Mouse (Mus musculus) neural tube, embryonic 15.5 days (tissue): ENCODE measurements around the gene Slc44a3. TPM values are rescaled to one million over a fixed set of nuclear protein-coding genes. Genes with fewer than 3 reads are reported as not detected.
A peak's percentile ranks its signal among the peaks of the same experiment; 100 is the strongest.

Experiments used
- ATAC-seq: fragments of 200-750 bp; cut with Nextera tagmentation; 2 replicates; pipeline ENCODE4 v1.8.0; 2017; ENCODE audit warnings: mild to moderate bottlenecking, moderate TSS enrichment, moderate library complexity; ENCODE audit not compliant: low FRiP score
- H3K27ac ChIP-seq: fragments of 300-500 bp; sonication (generic); replicated peaks from 2 replicates; pipeline ENCODE4 v1.5.1; 2015; ENCODE audit warnings: mild to moderate bottlenecking, inconsistent platforms
- H3K27me3 ChIP-seq: fragments of 300-500 bp; sonication (generic); replicated peaks from 2 replicates; pipeline ENCODE4 v1.6.1; 2015; ENCODE audit warnings: inconsistent platforms
- H3K36me3 ChIP-seq: fragments of 300-500 bp; sonication (generic); 2 replicates; pipeline ENCODE4 v1.6.1; 2015; ENCODE audit warnings: inconsistent platforms
- H3K4me1 ChIP-seq: fragments of 300-500 bp; sonication (generic); 2 replicates; pipeline ENCODE4 v1.6.1; 2015; ENCODE audit warnings: inconsistent platforms
- H3K4me2 ChIP-seq: fragments of 300-500 bp; sonication (generic); 2 replicates; pipeline ENCODE4 v1.6.1; 2015; ENCODE audit warnings: inconsistent platforms, mild to moderate bottlenecking, moderate library complexity
- H3K4me3 ChIP-seq: fragments of 300-500 bp; sonication (generic); replicated peaks from 2 replicates; pipeline ENCODE4 v1.5.1; 2015; ENCODE audit warnings: mild to moderate bottlenecking, inconsistent platforms
- H3K9ac ChIP-seq: fragments of 300-500 bp; sonication (generic); replicated peaks from 2 replicates; pipeline ENCODE4 v1.6.1; 2015; ENCODE audit warnings: mild to moderate bottlenecking, inconsistent platforms
- H3K9me3 ChIP-seq: fragments of 300-500 bp; sonication (generic); replicated peaks from 2 replicates; pipeline ENCODE4 v1.6.1; 2016; ENCODE audit warnings: inconsistent platforms
- WGBS: fragments of 180-500 bp; shearing (Covaris S2); methylation state at CpG from one replicate; pipeline ENCODE4 v1.1.7; 2015; ENCODE audit warnings: mixed read lengths; 5-methylcytosine and 5-hydroxymethylcytosine counted together
- polyA plus RNA-seq: library from polyadenylated mRNA; unstranded; fragments of >200 nt; fragmentation: Nextera tagmentation; extraction: Ambion mirVana; gene quantifications from 2 replicates; pipeline ENCODE4 v1.2.1, GENCODE M21; 2015

Gene Slc44a3
- polyA plus RNA-seq, 1 experiment from 2014 or later: 1.2 TPM

DNA sequence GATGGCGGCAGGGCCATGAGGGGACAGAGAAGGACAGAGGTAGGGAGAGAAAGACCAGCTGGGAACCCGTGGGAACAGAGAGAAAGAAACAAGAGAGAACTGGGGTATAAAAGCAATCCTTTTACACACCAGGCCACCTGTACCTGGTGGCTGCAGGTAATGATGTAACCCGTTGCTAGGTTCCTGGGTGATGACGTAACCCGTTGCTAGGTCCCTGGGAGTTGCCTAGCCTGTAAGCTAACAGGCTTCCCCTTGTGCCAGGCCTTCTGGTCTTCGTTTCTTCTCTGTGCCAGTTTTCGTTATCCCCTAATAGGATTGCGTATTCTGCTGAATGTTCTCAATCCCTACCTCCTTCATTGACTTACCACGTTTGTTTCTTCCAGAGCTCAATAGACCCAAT lies 36.8 kb upstream of the Slc44a3 start:
- ATAC-seq: no peak
- Histone ChIP-seq H3K4me3 (no peak overlapping the region), H3K9me3 (no peaks in the 10 kb centered on the region), H3K4me2 (no peak overlapping the region), H3K4me1 (no peaks in the 10 kb centered on the region), H3K27ac (no peak overlapping the region), H3K36me3 (no peaks in the 10 kb centered on the region), H3K27me3 (no peaks in the 10 kb centered on the region), H3K9ac (no peak overlapping the region)
- 91% methylated on average over 9 of the region's 9 CpGs for WGBS

DNA sequence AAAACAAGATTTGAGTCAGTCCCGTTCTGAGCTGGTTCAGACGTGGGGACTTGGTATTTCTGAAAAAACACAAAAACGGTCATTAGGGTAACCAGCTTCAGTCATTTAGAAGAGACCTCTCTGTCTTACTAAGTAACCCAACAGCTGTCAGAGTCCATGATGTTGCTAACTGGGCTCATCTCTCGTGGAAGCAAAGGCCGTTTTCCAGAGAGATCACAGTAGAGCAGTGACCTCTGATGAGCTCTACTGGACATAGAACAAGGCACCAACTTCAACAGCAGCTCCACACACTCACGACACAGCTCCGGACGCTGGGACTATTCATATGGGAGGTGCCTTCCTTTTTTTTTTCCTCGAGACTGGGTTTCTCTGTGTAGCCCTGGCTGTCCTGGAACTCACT lies 35.7 kb upstream of the Slc44a3 start:
- Histone ChIP-seq H3K36me3 (no peaks in the 10 kb centered on the region), H3K4me2 (no peak overlapping the region), H3K4me3 (no peak overlapping the region), H3K9ac (no peak overlapping the region), H3K9me3 (no peaks in the 10 kb centered on the region), H3K27me3 (no peaks in the 10 kb centered on the region), H3K4me1 (no peaks in the 10 kb centered on the region), H3K27ac (no peak overlapping the region)
- no peak for ATAC-seq
- 91% methylated on average over 9 of the region's 9 CpGs for WGBS

DNA sequence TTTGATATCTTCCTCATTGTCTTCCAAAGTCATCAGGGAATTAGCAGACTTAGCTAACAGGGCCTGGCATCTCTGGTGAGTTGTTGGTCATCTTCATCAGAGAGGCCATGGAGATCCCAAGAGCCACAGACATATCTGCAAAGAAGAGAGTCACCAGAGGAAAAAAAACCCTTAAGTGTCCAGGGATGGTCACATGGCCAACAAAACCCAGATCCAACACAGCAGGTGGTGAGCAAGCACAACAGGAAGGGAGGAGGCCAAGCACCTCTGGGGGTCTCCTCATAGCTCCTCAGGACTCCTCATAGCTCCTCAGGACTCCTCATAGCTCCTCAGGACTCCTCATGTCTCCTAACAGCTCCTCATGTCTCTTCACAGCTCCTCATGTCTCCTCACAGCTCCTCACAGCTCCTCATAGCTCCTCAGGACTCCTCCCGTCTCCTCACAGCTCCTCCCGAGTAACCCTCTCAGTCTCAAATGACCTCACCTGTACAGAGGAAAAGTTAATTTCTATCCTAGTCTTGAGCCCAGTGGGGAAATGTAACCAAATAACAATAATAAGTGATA lies 35.2 kb upstream of the Slc44a3 start:
- Histone ChIP-seq H3K27ac (no peak overlapping the region), H3K4me3 (no peak overlapping the region)
- ATAC-seq: no peak

DNA sequence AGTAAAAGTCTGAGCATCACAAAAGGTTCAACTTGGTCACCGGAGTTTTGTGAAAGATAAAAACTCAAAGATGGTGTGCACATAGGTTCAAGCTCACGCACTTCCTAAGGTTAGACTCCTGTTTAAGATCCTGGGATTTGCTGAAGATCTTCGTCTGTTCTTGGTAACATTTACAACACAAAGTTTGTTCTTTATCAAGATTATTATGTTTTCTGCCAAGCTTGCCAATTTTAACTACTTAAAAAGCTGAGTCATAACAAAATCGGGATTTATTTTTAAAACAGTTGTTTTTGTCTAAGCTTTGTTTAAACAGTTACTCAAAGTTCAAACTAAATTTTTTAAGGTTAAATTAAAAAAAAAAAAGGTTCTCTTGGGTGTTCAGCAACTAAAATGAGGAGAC lies 34.7 kb upstream of the Slc44a3 start:
- Histone ChIP-seq H3K4me1 (no peaks in the 10 kb centered on the region), H3K4me3 (no peak overlapping the region), H3K9me3 (no peaks in the 10 kb centered on the region), H3K27ac (no peak overlapping the region), H3K36me3 (no peaks in the 10 kb centered on the region), H3K27me3 (no peaks in the 10 kb centered on the region), H3K9ac (no peak overlapping the region), H3K4me2 (no peak overlapping the region)
- 92% methylated on average over 4 of the region's 4 CpGs for WGBS
- no peak for ATAC-seq

More for the DNA sequence above, 35.2 kb upstream of the Slc44a3 start:
- Histone ChIP-seq H3K36me3 (no peaks in the 10 kb centered on the region), H3K27me3 (no peaks in the 10 kb centered on the region), H3K9me3 (no peaks in the 10 kb centered on the region), H3K4me1 (no peaks in the 10 kb centered on the region), H3K4me2 (no peak overlapping the region), H3K9ac (no peak overlapping the region)
- 90% methylated on average over 2 of the region's 2 CpGs for WGBS

DNA sequence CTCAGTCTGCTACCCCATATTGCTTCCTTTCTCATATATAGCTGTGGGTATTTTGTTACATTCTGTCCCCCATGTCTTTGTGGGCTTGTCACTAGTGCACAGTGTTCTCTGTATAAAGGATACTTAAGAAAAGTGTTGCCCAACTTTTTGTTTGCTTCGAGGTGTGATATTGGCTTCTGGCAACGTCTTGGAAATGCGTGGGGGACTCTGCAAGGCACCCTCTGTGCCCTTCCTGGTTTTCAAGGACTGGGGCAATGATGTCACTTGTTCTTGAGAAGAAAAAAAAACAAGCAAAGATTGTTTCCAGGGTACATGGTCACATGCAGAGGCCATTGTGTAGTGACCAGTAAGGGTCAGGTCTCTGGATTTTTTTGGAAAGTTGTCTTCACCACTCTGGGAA lies 29.6 kb upstream of the Slc44a3 start:
- Histone ChIP-seq H3K9ac (no peak overlapping the region), H3K4me2 (no peak overlapping the region), H3K9me3 (no peaks in the 10 kb centered on the region), H3K4me3 (no peak overlapping the region), H3K27me3 (no peaks in the 10 kb centered on the region), H3K36me3 (no peaks in the 10 kb centered on the region), H3K27ac (no peak overlapping the region), H3K4me1 (no peaks in the 10 kb centered on the region)
- no peak for ATAC-seq
- WGBS: 79% methylated on average over 3 of the region's 3 CpGs

DNA sequence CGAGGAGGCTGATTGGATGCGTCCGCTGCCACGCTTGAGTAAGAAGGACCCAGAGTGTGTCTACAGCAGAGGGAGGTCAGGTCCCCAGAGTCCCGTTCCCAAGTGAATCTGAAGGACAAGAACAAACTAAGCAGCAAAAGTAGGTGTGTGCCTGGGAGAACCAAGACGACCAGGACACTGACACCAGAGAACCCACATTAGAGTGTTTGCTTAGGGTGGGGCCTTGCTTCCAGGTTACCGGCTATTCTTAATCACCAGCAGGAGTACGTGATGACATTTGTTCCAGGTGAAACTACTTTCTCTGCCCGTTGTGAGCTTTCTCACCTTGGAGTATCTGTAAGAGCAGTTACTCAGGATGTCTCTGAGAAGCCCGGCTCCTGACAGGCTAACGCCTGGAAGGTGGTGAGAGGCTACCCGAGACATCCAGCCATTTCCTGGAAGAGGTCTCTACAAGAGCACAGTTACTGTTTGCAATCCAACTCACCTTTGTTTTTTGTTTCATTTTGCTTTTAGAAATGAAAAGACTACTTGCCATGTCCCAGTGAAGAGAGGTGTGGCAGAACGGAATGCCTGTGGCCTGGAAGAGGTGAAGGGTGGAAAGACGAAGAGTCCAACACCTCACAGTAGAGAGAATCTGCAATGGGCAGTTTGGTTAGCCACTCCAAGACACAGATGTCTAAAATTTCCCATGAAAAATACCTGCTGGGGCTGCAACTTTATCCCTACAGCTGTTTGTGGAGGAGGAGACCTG lies 28.1 kb upstream of the Slc44a3 start:
- no peak for ATAC-seq
- no peak overlapping the region for H3K4me3 ChIP-seq
- H3K27me3 ChIP-seq: no peaks in the 10 kb centered on the region
- no peak overlapping the region for H3K27ac ChIP-seq
- no peaks in the 10 kb centered on the region for H3K4me1 ChIP-seq
- no peaks in the 10 kb centered on the region for H3K9me3 ChIP-seq
- H3K9ac ChIP-seq: no peak overlapping the region
- H3K36me3 ChIP-seq: no peaks in the 10 kb centered on the region
- 93% methylated on average over 14 of the region's 14 CpGs for WGBS
- H3K4me2 ChIP-seq: no peak overlapping the region

DNA sequence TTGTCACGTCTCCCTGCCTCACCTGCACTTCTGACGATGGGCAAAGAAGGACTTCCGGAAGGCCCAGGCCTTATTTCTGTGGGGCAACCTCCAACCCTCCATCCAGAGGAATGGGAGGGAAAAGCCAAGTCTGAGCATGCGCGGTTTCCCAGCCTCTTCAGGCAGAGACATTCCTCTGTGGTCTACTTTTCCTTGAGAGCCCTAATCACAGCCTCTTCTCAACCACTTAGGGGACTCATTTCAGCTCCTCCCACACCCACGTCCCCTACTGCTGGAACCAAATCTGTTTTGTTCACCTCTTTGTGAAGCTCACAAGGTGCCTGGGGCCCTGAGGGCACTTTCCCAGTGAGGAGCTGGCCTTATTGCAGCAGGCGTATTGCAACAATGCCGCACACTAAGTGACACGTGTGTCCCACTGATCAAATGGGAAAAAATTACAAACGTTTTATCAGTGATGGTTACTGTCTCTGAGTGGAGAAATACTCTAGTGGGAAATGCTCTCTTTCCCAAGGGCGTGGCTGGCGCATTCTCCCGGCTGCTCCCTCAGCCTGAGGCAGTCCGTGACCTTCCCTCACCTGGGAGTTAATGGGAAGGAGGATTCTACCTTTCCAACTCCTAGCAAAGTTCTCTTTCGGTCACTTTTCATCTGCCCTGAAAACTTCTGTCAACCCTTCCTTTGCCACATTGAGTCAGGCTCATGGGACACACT lies 27.4 kb upstream of the Slc44a3 start:
- no peaks in the 10 kb centered on the region for H3K36me3 ChIP-seq
- WGBS: 79% methylated on average over 15 of the region's 15 CpGs
- no peaks in the 10 kb centered on the region for H3K9me3 ChIP-seq
- no peak overlapping the region for H3K4me2 ChIP-seq
- no peak overlapping the region for H3K27ac ChIP-seq
- H3K4me3 ChIP-seq: no peak overlapping the region
- ATAC-seq: no peak
- no peaks in the 10 kb centered on the region for H3K4me1 ChIP-seq
- H3K9ac ChIP-seq: no peak overlapping the region
- H3K27me3 ChIP-seq: no peaks in the 10 kb centered on the region

DNA sequence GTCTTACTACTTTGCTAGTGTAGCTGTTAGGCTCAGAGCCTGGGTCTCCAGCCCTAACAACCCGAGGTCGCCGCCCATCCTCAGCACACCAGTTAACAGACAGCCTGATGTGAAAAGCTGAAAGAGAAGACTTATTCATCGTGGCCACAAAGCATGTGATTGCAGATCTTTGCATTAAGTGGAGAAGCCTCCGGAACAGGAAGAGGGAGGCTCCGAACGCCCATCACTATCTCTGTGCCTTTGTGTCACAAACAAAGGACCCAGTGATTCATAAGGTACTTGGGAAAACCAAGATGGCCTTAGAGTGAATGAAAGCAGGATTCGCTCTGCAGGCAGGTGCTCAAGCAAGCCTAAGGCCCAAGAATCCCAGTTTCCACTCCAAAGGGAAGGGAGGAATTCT lies 26.7 kb upstream of the Slc44a3 start:
- no peak overlapping the region for H3K4me3 ChIP-seq
- ATAC-seq: no peak
- no peak overlapping the region for H3K27ac ChIP-seq
- H3K27me3 ChIP-seq: no peaks in the 10 kb centered on the region
- H3K9ac ChIP-seq: no peak overlapping the region
- no peaks in the 10 kb centered on the region for H3K36me3 ChIP-seq
- no peak overlapping the region for H3K4me2 ChIP-seq
- 59% methylated on average over 8 of the region's 8 CpGs for WGBS
- no peaks in the 10 kb centered on the region for H3K9me3 ChIP-seq
- H3K4me1 ChIP-seq: no peaks in the 10 kb centered on the region

DNA sequence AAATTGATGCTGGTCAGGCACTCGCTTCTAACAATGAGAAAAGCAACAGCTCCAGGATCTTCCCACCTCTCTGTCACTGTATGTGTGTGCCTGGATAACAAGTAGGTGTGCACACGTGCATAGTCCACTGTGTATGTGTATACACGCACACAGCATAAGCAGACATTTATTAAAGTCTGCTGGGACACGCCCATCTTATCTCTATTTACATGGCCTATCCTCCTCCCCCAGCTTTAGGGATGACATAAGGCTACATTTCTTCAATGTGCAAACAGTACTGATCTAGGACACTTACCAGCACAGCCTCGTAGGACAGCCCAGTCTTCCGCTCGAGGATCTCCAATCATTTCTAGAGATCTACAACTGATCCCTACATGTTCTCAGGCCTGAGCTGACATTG lies 24.1 kb upstream of the Slc44a3 start:
- Histone ChIP-seq H3K9ac (no peak overlapping the region), H3K4me3 (no peak overlapping the region), H3K9me3 (no peaks in the 10 kb centered on the region), H3K27ac (no peak overlapping the region), H3K4me1 (peaks cover 6% of the 10 kb centered on the region; the same call in 1 of the 2 replicates), H3K36me3 (no peaks in the 10 kb centered on the region), H3K4me2 (no peak overlapping the region), H3K27me3 (no peaks in the 10 kb centered on the region)
- 87% methylated on average over 7 of the region's 7 CpGs for WGBS
- no peak for ATAC-seq

DNA sequence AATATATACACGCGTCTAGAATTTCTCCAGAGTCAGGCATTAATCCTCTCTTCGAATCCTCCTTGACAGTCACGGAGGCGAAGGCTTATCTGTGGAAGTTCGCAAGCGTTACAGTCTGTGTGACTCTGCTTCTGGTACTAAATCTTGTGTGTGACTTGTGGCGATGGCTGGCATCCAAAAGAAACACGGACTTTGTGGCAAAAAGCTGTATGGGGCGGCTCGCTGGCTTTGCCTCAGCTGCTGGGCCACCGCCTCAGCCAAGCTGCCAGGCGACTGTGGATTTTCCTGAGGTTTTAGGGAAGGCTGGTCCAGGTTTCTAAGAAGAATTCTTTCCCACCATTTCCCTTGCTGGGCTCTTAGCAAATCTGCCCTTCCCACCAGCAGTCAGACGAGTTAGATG lies 21.1 kb upstream of the Slc44a3 start:
- Histone ChIP-seq H3K27ac (0 out of 2 replicates have a peak overlapping the region, but pooled peaks have one; percentile 23), H3K4me2 (no peak overlapping the region), H3K4me1 (peaks cover 6% of the 10 kb centered on the region; the same call in 1 of the 2 replicates), H3K36me3 (no peaks in the 10 kb centered on the region), H3K4me3 (no peak overlapping the region), H3K9me3 (no peaks in the 10 kb centered on the region), H3K27me3 (no peaks in the 10 kb centered on the region), H3K9ac (no peak overlapping the region)
- 55% methylated on average over 14 of the region's 14 CpGs for WGBS
- no peak for ATAC-seq

DNA sequence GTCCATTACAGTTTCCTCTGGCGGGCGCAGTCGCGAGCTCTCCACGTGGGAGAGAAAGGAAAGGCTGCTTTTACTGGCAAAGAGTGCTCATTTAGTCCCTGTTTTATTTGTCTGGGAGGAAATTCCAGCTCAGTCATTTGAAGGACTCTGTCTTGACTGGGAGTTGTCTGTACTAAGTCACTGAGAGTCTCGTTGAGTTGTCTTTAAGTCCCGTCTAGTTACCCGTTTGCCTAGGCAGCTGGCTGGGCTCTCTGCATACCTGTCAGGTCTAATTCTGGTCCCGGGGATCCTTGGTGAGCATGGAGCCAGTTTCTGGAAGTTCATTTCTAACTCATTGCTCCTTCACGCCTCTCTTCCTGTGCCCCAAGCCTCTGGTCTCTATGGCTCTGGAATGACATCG lies 20.5 kb upstream of the Slc44a3 start:
- H3K36me3 ChIP-seq: no peaks in the 10 kb centered on the region
- no peak overlapping the region for H3K9ac ChIP-seq
- no peaks in the 10 kb centered on the region for H3K27me3 ChIP-seq
- peaks cover 6% of the 10 kb centered on the region; the same call in 1 of the 2 replicates for H3K4me1 ChIP-seq
- H3K27ac ChIP-seq: no peak overlapping the region
- 71% methylated on average over 11 of the region's 11 CpGs for WGBS
- no peak for ATAC-seq
- H3K4me3 ChIP-seq: no peak overlapping the region
- H3K4me2 ChIP-seq: no peak overlapping the region
- H3K9me3 ChIP-seq: no peaks in the 10 kb centered on the region

DNA sequence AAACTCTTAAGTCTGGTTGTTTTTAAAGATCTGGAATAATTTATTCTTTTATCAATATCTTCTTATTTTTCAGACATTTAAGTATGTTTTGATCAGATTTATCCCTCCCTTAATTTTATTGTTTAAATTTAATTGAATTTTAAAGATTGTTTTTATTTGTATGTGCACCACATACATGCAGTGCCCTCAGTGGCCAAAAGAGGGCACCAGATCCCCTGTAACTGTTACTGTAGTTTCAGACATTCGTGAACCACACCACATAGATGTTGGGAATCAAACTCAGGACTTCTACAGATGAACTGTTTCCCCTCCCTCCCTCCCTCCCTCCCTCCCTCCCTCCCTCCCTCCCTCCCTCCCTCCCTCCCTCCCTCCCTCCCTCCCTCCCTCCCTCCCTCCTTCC lies 18.2 kb upstream of the Slc44a3 start:
- Histone ChIP-seq H3K4me3 (no peak overlapping the region), H3K4me2 (no peak overlapping the region), H3K27ac (no peak overlapping the region), H3K9ac (no peak overlapping the region), H3K36me3 (no peaks in the 10 kb centered on the region), H3K27me3 (no peaks in the 10 kb centered on the region), H3K4me1 (peaks cover 6% of the 10 kb centered on the region; the same call in 1 of the 2 replicates), H3K9me3 (no peaks in the 10 kb centered on the region)
- no peak for ATAC-seq
- 11% methylated on average over 1 of the region's 1 CpGs for WGBS
